Mouse (Mus musculus): ENCODE results near the gene Gnai3. TPM values are rescaled to one million over a fixed set of nuclear protein-coding genes. Genes with fewer than 3 reads are reported as not detected.

Gene Gnai3
- polyA plus RNA-seq, 1 experiment from 2014 or later, result 157 TPM

GRCm38 (mm10) chr3:108086470-108086979 is 59.4 kb downstream of the Gnai3 start, which contains the start of gene Ampd2:
Gene Ampd2, minus strand, starts transcription at chr3:108086651.
- Histone ChIP-seq H3K9ac (ENCODE audit: low read depth, low read length) (peak within 1 kb of the TSS; percentile 76), H3K9me3 (ENCODE audit: control insufficient read depth, low read length) (no peaks in the 10 kb centered on the region), H3K4me2 (ENCODE audit: low read depth, low read length) (peak within 1 kb of the TSS; percentile 100), H3K4me1 (ENCODE audit: control insufficient read depth, insufficient read depth, low read length) (peaks cover 48% of the 10 kb centered on the region), H3K27me3 (replicated peaks; ENCODE audit: control insufficient read depth, insufficient read depth, low read length) (no peaks in the 10 kb centered on the region), H3K36me3 (ENCODE audit: control insufficient read depth, insufficient read depth, low read length) (no peaks in the 10 kb centered on the region), H3K27ac (replicated peaks; ENCODE audit: low read depth, low read length) (peak within 1 kb of the TSS; percentile 89), H3K4me3 (ENCODE audit: low read depth, low read length) (peak within 1 kb of the TSS; percentile 70)
- under 1% methylated on average over 26 of the region's 29 CpGs for WGBS
- DNase-seq (ENCODE audit: low spot score) (peak; percentile 78), ATAC-seq (ENCODE audit: low read depth) (0 out of 2 replicates have a peak, but pooled peaks have one; percentile 17)

GRCm38 (mm10) chr3:108085721-108086469 is 60.1 kb downstream of the Gnai3 start:
- no peaks in the 10 kb centered on the region for H3K9me3 ChIP-seq (ENCODE audit: control insufficient read depth, low read length)
- DNase-seq (ENCODE audit: low spot score), result peak; percentile 87
- ATAC-seq (ENCODE audit: low read depth), result peak; percentile 72
- H3K4me1 ChIP-seq (ENCODE audit: control insufficient read depth, insufficient read depth, low read length), result peaks cover 50% of the 10 kb centered on the region
- H3K4me3 ChIP-seq (ENCODE audit: low read depth, low read length), result peak overlapping the region; percentile 70
- H3K27ac ChIP-seq (replicated peaks; ENCODE audit: low read depth, low read length), result peak overlapping the region; percentile 89
- WGBS, result under 1% methylated on average over 28 of the region's 31 CpGs
- peak overlapping the region; percentile 76 for H3K9ac ChIP-seq (ENCODE audit: low read depth, low read length)
- peak overlapping the region; percentile 100 for H3K4me2 ChIP-seq (ENCODE audit: low read depth, low read length)
- H3K27me3 ChIP-seq (replicated peaks; ENCODE audit: control insufficient read depth, insufficient read depth, low read length), result no peaks in the 10 kb centered on the region
- H3K36me3 ChIP-seq (ENCODE audit: control insufficient read depth, insufficient read depth, low read length), result no peaks in the 10 kb centered on the region

GRCm38 (mm10) chr3:108085281-108085720 is 60.6 kb downstream of the Gnai3 start:
- 0% methylated on average over 6 of the region's 14 CpGs for WGBS
- H3K9me3 ChIP-seq (ENCODE audit: control insufficient read depth, low read length), result no peaks in the 10 kb centered on the region
- H3K4me2 ChIP-seq (ENCODE audit: low read depth, low read length), result peak overlapping the region; percentile 100
- H3K27me3 ChIP-seq (replicated peaks; ENCODE audit: control insufficient read depth, insufficient read depth, low read length), result no peaks in the 10 kb centered on the region
- H3K4me3 ChIP-seq (ENCODE audit: low read depth, low read length), result peak overlapping the region; percentile 70
- H3K27ac ChIP-seq (replicated peaks; ENCODE audit: low read depth, low read length), result peak overlapping the region; percentile 89
- H3K9ac ChIP-seq (ENCODE audit: low read depth, low read length), result peak overlapping the region; percentile 76
- H3K4me1 ChIP-seq (ENCODE audit: control insufficient read depth, insufficient read depth, low read length), result peaks cover 50% of the 10 kb centered on the region
- ATAC-seq (ENCODE audit: low read depth), result peak; percentile 93
- DNase-seq (ENCODE audit: low spot score), result peak; percentile 96
- H3K36me3 ChIP-seq (ENCODE audit: control insufficient read depth, insufficient read depth, low read length), result peaks cover 3% of the 10 kb centered on the region; the same call in 1 of the 2 replicates

- Histone ChIP-seq H3K27me3 (replicated peaks; ENCODE audit: control insufficient read depth, insufficient read depth, low read length) (no peaks in the 10 kb centered on the region), H3K27ac (replicated peaks; ENCODE audit: low read depth, low read length) (peak overlapping the region; percentile 89), H3K9ac (ENCODE audit: low read depth, low read length) (peak overlapping the region; percentile 76), H3K4me3 (ENCODE audit: low read depth, low read length) (peak overlapping the region; percentile 70), H3K4me2 (ENCODE audit: low read depth, low read length) (peak overlapping the region; percentile 100), H3K36me3 (ENCODE audit: control insufficient read depth, insufficient read depth, low read length) (peaks cover 7% of the 10 kb centered on the region; the same call in 1 of the 2 replicates), H3K4me1 (ENCODE audit: control insufficient read depth, insufficient read depth, low read length) (peaks cover 47% of the 10 kb centered on the region), H3K9me3 (ENCODE audit: control insufficient read depth, low read length) (no peaks in the 10 kb centered on the region)
- WGBS, result 14% methylated on average over 13 of the region's 13 CpGs
- ATAC-seq (ENCODE audit: low read depth) (peak; percentile 4; the same call in 1 of the 2 replicates), DNase-seq (ENCODE audit: low spot score) (no peak)
Measured at GRCm38 (mm10) chr3:108084767-108085270, 61.1 kb downstream of the Gnai3 start.

GRCm38 (mm10) chr3:108083904-108084407 is 62.0 kb downstream of the Gnai3 start:
- no peak overlapping the region for H3K4me3 ChIP-seq (ENCODE audit: low read depth, low read length)

GRCm38 (mm10) chr3:108083161-108083560 is 62.8 kb downstream of the Gnai3 start:
- 39% methylated on average over 2 of the region's 2 CpGs for WGBS
- DNase-seq (ENCODE audit: low spot score) (no peak), ATAC-seq (ENCODE audit: low read depth) (no peak)
- no peak overlapping the region for H3K4me2 ChIP-seq (ENCODE audit: low read depth, low read length)
- H3K36me3 ChIP-seq (ENCODE audit: control insufficient read depth, insufficient read depth, low read length), result peaks cover 20% of the 10 kb centered on the region; the same call in 1 of the 2 replicates
- no peak overlapping the region for H3K4me3 ChIP-seq (ENCODE audit: low read depth, low read length)
- no peaks in the 10 kb centered on the region for H3K9me3 ChIP-seq (ENCODE audit: control insufficient read depth, low read length)
- H3K4me1 ChIP-seq (ENCODE audit: control insufficient read depth, insufficient read depth, low read length), result peaks cover 35% of the 10 kb centered on the region
- H3K9ac ChIP-seq (ENCODE audit: low read depth, low read length), result no peak overlapping the region
- no peak overlapping the region for H3K27ac ChIP-seq (replicated peaks; ENCODE audit: low read depth, low read length)
- H3K27me3 ChIP-seq (replicated peaks; ENCODE audit: control insufficient read depth, insufficient read depth, low read length), result no peaks in the 10 kb centered on the region

More at GRCm38 (mm10) chr3:108083904-108084407, 62.0 kb downstream of the Gnai3 start:
- Histone ChIP-seq H3K4me2 (ENCODE audit: low read depth, low read length) (peak overlapping the region; percentile 100; the same call in 1 of the 2 replicates), H3K36me3 (ENCODE audit: control insufficient read depth, insufficient read depth, low read length) (peaks cover 13% of the 10 kb centered on the region; the same call in 1 of the 2 replicates), H3K9me3 (ENCODE audit: control insufficient read depth, low read length) (no peaks in the 10 kb centered on the region), H3K9ac (ENCODE audit: low read depth, low read length) (0 out of 2 replicates have a peak overlapping the region, but pooled peaks have one; percentile 76), H3K27me3 (replicated peaks; ENCODE audit: control insufficient read depth, insufficient read depth, low read length) (no peaks in the 10 kb centered on the region), H3K27ac (replicated peaks; ENCODE audit: low read depth, low read length) (no peak overlapping the region), H3K4me1 (ENCODE audit: control insufficient read depth, insufficient read depth, low read length) (peaks cover 41% of the 10 kb centered on the region)
- ATAC-seq (ENCODE audit: low read depth) (no peak), DNase-seq (ENCODE audit: low spot score) (no peak)
- 82% methylated on average over 4 of the region's 4 CpGs for WGBS

- H3K27ac ChIP-seq (replicated peaks; ENCODE audit: low read depth, low read length), result peak overlapping the region; percentile 39
- H3K27me3 ChIP-seq (replicated peaks; ENCODE audit: control insufficient read depth, insufficient read depth, low read length), result no peaks in the 10 kb centered on the region
- 0 out of 2 replicates have a peak overlapping the region, but pooled peaks have one; percentile 37 for H3K9ac ChIP-seq (ENCODE audit: low read depth, low read length)
- ATAC-seq (ENCODE audit: low read depth) (no peak), DNase-seq (ENCODE audit: low spot score) (no peak)
- peaks cover 28% of the 10 kb centered on the region for H3K36me3 ChIP-seq (ENCODE audit: control insufficient read depth, insufficient read depth, low read length)
- H3K4me1 ChIP-seq (ENCODE audit: control insufficient read depth, insufficient read depth, low read length), result peaks cover 32% of the 10 kb centered on the region
- H3K4me3 ChIP-seq (ENCODE audit: low read depth, low read length), result no peak overlapping the region
- H3K9me3 ChIP-seq (ENCODE audit: control insufficient read depth, low read length), result no peaks in the 10 kb centered on the region
- WGBS, result 78% methylated on average over 1 of the region's 1 CpGs
- peak overlapping the region; percentile 10; the same call in 1 of the 2 replicates for H3K4me2 ChIP-seq (ENCODE audit: low read depth, low read length)
Measured at GRCm38 (mm10) chr3:108082251-108082875, 63.6 kb downstream of the Gnai3 start.

GRCm38 (mm10) chr3:108081681-108082080 is 64.3 kb downstream of the Gnai3 start:
- H3K36me3 ChIP-seq (ENCODE audit: control insufficient read depth, insufficient read depth, low read length), result peaks cover 34% of the 10 kb centered on the region
- peaks cover 25% of the 10 kb centered on the region for H3K4me1 ChIP-seq (ENCODE audit: control insufficient read depth, insufficient read depth, low read length)
- peak overlapping the region; percentile 10; the same call in 1 of the 2 replicates for H3K4me2 ChIP-seq (ENCODE audit: low read depth, low read length)
- H3K27me3 ChIP-seq (replicated peaks; ENCODE audit: control insufficient read depth, insufficient read depth, low read length), result no peaks in the 10 kb centered on the region
- no peak for ATAC-seq (ENCODE audit: low read depth)
- H3K27ac ChIP-seq (replicated peaks; ENCODE audit: low read depth, low read length), result 0 out of 2 replicates have a peak overlapping the region, but pooled peaks have one; percentile 6
- H3K9ac ChIP-seq (ENCODE audit: low read depth, low read length), result 0 out of 2 replicates have a peak overlapping the region, but pooled peaks have one; percentile 25
- DNase-seq (ENCODE audit: low spot score), result no peak
- no peaks in the 10 kb centered on the region for H3K9me3 ChIP-seq (ENCODE audit: control insufficient read depth, low read length)
- H3K4me3 ChIP-seq (ENCODE audit: low read depth, low read length), result no peak overlapping the region
- 64% methylated on average over 2 of the region's 4 CpGs for WGBS
